Mouse (Mus musculus) thymus, postnatal 10 days (tissue): ENCODE data around the gene Sdc1.

Source experiments
- DNase-seq, 2 experiments: peaks; one replicate each; pipeline ENCODE4 v3.0.0; 2021; ENCODE audit warnings: low spot score in 2 of 2

Gene Sdc1

GRCm38 (mm10) chr12:8770946-8771843, at the start of gene Sdc1:
Gene Sdc1, plus strand, starts transcription at chr12:8771323.
- peak; percentile 34 to 56 for DNase-seq

DNA sequence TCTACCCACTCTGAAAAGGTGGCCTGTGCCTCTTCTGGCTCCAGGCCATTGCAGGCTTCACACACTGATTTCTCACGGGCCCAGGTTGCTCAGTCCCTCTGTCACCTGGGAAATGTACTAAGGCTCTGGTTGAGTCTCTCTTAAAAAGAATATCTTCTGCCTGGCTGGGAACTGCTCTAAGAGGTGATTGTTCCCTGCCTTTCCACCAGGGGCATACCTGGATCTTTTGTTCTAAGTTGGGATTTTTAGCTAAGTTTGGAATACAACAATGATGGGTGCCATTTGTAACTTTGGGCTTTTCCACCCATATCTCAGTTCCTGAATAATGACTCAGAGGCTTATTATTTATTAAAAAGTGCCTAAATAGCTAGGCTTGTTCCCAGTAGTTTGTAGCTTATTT, 44.2 kb upstream of the Sdc1 start:
- no peak for DNase-seq

DNA sequence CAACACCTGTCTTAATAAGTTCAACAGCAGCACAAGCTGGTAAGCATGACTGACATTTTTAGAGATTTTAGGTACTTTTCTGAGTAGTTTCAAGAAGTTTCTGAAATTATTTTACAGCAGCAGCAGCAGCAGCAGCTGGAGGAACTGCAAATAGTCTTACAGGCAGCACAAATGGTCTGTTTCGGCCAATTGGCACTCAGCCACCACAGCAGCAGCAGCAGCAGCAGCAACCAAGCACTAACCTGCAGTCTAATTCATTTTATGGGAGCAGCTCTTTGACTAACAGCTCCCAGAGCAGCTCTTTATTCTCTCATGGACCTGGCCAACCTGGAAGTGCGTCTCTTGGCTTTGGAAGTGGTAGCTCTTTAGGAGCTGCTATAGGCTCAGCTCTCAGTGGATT, 42.4 kb upstream of the Sdc1 start:
- no peak for DNase-seq

DNA sequence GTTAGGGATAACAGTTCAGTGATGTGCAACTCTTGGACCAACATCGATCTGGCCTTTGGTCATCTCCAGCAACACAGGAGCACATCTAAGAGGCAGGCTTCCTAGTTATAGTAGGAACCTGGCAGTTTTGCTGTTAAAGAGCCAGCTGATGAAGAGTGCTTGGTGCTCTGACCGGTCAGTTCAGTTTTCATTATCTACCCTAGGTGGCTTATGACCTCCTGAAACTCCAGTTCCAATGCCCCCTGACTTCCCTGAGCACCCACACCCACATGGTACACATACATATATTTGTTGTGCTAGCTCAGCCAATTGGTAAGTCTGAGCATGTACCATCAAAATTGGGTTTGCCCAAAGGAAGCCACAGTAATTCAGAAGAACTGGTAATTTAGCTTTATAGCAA, 17.5 kb upstream of the Sdc1 start:
- no peak for DNase-seq

DNA sequence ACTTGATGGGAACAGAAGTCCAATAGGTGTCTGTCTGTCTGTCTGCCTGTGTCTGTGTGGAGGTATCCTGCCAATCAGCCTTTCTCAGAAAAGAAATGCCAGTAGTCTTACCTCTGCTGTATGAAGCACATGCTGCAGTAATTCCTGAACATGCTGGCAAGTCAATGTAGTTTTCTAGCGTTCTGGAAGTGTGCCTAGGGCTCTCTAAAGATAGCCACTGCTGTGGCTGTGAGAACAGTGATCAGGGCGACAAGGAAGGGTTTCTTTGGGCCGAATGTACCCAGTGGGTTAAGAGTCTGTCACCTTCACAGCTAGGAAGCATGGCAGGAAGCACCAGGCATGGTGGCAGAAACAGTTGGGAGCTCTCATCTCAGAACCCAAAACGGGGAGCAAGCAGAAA, 17.0 kb upstream of the Sdc1 start:
- DNase-seq, result no peak

- no peak for DNase-seq
Observed at GRCm38 (mm10) chr12:8758029-8758428, 13.1 kb upstream of the Sdc1 start.

DNA sequence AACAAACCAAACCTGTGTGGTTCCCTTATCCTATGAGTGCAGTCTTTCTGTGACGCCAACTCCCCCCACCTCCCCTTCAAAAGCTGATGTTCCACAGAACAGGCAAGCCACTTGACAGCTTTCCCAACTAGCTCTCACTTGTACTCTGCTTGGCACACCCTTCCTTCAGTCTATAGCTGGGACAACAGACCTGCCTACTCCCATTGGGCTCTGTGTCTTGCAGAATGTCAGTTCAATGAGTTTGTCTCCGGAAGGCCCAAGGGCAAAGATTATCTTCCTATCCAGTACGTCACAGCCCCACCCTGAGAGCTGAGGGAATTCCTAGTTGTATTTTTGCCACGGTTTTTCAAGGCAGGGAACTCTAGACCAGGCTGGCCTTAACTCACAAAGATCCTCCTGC, 12.0 kb upstream of the Sdc1 start:
- no peak for DNase-seq

DNA sequence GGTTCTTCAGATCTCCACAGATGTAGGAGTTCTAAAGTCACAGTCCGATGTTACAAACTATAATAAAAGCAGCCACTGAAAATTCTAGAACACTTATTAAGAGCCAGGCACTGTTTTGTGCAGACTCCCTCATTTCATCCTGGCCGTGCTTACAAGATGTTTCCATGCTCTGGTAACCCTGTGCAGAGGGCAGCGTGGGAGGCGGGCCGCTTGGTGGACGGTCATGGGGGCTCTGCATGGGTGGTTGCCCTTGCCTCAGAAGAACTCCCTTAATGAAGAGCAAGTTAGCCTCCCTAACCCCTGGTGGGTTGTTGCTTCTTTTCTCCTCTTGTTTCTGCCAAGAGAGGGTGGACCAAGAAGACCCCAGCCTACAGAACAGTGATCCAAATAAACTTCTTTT, 11.3 kb upstream of the Sdc1 start:
- DNase-seq, result no peak

DNA sequence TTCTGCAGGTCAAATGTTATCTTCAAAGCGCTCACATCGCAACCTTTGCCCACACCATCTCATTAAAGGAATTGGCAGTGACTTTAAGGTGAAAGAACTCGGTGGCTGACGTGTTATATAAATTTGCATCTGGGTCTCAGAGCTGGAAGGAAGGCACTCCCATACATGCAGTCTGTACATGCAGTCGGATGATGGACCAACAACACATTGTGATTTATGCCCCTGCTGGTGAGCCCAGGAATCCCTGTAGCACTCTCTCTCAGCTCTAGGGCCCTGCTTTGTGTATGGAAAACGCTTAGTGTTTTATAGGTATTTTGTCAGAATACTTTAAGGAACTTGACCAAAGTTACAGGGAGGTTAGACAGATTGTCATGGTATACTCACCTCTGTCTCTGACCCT, 10.6 kb upstream of the Sdc1 start:
- no peak for DNase-seq

- DNase-seq, result no peak
Observed at GRCm38 (mm10) chr12:8761058-8761457, 10.1 kb upstream of the Sdc1 start.

DNA sequence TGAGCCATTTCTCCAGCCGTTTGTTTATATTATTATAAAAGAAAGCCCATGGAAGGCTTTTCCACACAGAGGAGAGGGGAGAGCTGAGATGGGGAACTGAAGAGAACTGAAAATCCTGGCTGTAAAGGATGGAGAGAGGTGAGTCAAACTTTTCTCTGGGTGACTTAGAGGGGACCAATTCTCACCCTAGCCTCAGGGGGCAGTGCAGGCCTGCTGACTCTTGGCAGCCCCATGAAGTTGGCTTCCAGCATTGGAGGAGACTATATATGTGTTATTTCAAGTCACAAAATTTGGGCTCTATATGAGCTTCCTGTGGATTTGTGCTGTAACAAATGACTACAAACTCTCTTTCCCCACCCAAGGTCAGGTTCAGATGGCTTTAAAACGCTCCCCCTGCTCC, 8.5 kb upstream of the Sdc1 start:
- peak in 1 of 2 experiments; percentile 34 for DNase-seq

- DNase-seq, result no peak
Observed at GRCm38 (mm10) chr12:8764221-8764930, 6.7 kb upstream of the Sdc1 start.

GRCm38 (mm10) chr12:8771844-8772380, 789 bp downstream of the Sdc1 start:
- no peak for DNase-seq

- DNase-seq, result peak; percentile 28 to 39
Observed at GRCm38 (mm10) chr12:8772451-8773143, 1.5 kb downstream of the Sdc1 start.

GRCm38 (mm10) chr12:8773336-8773735, 2.2 kb downstream of the Sdc1 start:
- DNase-seq, result no peak

DNA sequence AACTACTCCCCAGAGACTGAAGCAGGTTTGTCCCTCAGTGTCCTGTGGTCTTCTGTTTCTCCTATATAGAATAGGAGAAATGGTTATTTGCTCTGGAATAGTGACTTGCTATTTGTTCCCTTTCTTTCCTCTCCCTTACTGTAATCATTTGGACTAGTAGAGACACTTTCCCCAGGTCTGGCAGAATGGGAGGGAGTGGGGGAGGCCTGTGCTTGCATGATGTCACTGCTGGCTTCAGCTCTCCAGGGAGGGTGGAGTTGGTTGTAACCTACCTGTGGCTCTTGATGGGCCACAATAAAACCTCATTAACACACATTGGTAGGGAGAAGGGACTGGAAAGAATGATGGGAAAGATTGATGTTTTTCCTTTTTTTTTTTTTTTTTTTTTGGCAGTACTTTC, 3.1 kb downstream of the Sdc1 start:
- DNase-seq, result no peak

DNA sequence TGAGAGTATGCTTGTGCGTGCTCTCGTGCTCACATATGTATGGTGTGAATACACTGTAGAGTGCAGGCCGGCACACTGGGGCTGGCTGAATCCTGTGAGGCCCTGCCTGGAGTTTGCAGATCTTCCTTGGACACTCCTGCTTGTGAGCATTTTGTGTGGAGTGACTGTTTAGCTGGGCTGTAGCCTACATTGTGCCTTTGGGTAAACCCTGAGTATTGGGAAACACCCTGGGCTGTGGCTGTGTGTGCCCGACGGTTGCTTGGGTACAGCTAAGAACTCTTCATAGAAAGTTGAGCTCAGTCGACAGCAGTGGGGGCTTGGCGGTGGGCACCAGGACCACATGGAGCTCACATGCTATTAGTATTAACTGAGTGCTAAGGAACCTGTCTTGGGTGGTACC, 5.1 kb downstream of the Sdc1 start:
- DNase-seq, result no peak

GRCm38 (mm10) chr12:8776741-8777140, 5.6 kb downstream of the Sdc1 start:
- no peak for DNase-seq

GRCm38 (mm10) chr12:8778106-8778505, 7.0 kb downstream of the Sdc1 start:
- DNase-seq, result no peak

DNA sequence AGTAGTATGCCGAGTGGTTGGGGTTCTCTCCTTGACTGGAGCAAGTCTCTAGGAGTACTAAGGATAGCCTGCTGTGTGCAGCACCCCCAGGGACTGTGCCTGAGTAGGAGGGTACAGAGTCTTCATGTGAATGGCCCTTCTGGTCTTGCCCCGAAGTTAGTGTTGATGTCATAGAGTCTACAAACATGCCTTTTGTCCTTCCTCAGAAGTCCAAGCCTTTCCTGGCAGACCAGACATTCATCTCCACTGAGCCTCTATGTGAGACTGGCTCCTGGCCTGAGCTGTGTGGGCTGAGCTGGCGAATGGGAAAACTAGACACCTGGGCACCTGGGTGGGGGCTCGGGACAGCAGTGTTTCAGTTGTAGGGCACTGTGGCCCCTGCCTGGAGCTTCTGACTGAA, 8.7 kb downstream of the Sdc1 start:
- DNase-seq, result no peak

DNA sequence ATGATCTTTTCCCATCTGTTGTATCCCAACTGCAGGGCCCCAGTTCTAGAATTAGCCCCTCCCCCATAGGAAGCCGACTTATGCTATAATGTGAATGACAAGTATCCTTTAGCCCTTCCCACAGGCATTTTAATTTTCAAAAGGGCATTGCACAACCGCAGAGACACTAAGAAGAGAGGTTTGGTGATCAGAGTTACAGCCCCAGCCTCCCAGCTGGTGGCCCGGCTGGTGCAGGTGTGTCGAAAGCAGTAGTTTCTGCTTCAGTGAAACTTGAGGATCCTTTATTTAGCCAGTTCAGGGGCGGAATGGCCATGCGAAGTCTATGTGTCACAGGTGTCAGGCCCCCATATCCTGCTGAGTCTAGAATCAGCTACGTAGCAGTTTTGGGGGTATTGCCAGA, 10.0 kb downstream of the Sdc1 start:
- peak; percentile 23 to 28 for DNase-seq

DNA sequence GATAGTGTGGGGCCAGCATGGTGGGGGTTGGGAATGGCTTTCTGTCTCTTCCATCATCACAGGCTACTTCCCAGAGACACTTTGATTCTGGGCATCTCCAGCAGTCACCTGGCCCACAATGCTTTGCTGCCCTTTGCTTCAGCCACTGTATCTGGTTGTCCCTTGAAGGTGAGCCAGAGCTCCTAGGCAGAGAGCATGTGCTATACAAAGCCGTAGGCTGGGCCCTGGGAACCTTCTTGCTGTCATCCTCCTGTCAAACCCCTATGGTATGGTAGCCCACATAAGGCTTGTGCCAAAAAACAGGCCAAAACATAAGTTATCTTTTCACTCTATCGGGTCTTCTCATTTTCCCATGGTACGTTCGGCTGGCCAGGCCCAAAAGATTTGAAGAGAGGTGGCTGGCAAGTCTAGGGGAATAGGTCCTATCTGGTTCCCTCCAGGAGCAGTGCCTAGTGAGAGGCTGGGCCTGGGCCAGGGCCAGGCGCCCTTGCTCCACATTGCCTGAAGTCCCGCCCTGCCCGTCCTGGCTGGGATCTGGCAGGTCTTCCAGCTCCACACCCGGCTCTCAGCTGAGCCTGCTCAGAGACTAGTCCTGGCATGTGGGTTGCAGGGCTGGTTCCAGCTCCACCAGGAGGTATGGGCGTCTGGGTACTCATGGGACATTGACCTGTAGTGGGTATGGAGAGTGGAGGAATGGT, 10.7 kb downstream of the Sdc1 start:
- DNase-seq, result no peak
